Mouse (Mus musculus) ES-E14 (cell line): Measurements from ENCODE around the gene Clasp2.

ENCODE experiments used
- CHD2 ChIP-seq: IDR thresholded peaks from 2 replicates; pipeline ENCODE4 v1.6.1; 2014; ENCODE audit warnings: mild to moderate bottlenecking, low read depth, low read length, inconsistent platforms
- MAFK ChIP-seq: IDR thresholded peaks from 2 replicates; pipeline ENCODE4 v1.6.1; 2014; ENCODE audit warnings: mild to moderate bottlenecking, low read depth, low read length, inconsistent platforms; ENCODE audit not compliant: insufficient read depth
- ZC3H11A ChIP-seq: IDR thresholded peaks from 2 replicates; pipeline ENCODE4 v1.6.1; 2012; ENCODE audit warnings: low read depth, mild to moderate bottlenecking, inconsistent platforms, low read length, borderline replicate concordance
- ZNF384 ChIP-seq: IDR thresholded peaks from 2 replicates; pipeline ENCODE4 v1.6.1; 2012; ENCODE audit warnings: low read depth, low read length, inconsistent platforms

DNA sequence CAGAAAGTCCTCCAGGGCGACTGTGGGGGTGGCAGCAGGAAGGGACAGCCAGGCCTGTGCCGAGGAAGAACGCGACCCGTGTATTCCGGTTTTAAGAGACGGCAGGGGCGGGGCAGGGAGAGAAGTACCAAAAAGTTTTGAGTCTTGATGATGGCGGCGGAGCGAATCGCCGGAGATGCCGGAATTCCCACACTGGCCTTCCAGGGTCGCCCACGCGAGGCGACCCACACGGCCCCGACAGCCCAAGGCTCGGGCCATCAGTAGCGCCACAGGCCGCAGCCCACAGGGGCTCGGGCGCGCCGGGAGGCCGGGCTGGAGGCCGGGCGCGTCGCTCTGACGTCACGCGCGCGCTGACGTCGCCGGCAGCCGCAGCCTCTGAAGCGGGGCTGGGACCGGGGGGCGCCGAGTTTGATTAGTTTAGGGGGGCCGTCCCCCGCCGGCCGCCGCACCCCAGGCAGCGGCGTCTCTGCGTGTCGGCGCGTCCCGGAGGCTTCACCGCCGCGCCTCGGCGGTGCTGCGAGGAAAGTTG, at the start of gene Clasp2:
- TF ChIP-seq ZNF384 (no peak), CHD2 (no peak), ZC3H11A (no peak), MAFK (no peak)
